Mouse (Mus musculus): Measurements from ENCODE around the gene Fstl3. TPM values are rescaled to one million over a fixed set of nuclear protein-coding genes. Genes with fewer than 3 reads are reported as not detected.
"Not testable (repeated sequence)": the region's sequence is repeated elsewhere in the genome, so short reads cannot be mapped to it uniquely, and the experiment has no call there.

The Fstl3 gene
- polyA plus RNA-seq, 1 experiment from 2014 or later: 3.0 TPM

DNA sequence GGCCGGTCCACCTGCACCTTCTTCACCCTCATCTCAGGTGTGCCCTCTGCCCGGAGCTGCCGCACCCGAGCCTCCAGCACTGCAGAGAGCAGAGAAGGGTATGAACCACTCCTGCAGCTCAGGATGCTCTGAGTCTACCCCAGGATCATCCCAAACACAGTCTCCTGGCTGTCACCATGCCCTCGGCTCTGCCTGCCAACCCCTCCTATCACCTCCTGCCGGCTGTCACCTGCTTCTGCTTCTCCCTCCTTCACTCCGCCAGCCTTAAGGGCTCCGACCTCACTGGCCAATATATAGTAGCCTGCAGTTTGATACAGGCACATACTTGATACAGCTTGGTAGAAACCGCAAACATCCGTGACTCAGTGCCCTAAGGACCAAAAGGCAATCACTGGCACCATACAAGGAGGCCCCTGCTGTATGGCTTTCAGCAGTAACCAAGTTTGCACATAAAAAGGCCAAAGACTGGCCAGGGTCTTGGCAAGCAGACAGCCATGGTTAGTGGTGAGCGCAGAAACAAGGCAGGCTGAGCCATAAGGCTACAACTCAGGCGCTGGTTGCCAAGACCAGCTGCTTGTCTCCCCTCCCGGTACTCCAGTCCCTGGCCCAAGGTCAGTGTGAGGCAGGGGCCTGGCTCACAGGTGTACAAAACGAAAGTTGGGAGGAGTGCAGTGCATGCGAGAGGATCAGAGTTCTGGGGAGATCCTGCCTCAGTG, 33.3 kb upstream of the Fstl3 start:
- Histone ChIP-seq H3K9ac (replicated peaks) (no peak overlapping the region), H3K27me3 (no peaks in the 10 kb centered on the region), H3K36me3 (peaks cover 57% of the 10 kb centered on the region), H3K27ac (no peak overlapping the region), H3K9me3 (peaks cover 24% of the 10 kb centered on the region), H3K4me2 (no peak overlapping the region), H3K4me3 (replicated peaks) (no peak overlapping the region), H3K4me1 (replicated peaks) (peaks cover 6% of the 10 kb centered on the region)
- 93% methylated on average over 15 of the region's 15 CpGs for WGBS
- no peak for ATAC-seq (ENCODE audit: insufficient number of reproducible peaks, insufficient read depth, low FRiP score, low TSS enrichment, low read depth)

GRCm38 (mm10) chr10:79745411-79745810, 31.7 kb upstream of the Fstl3 start:
- Histone ChIP-seq H3K9ac (replicated peaks) (no peak overlapping the region), H3K27ac (no peak overlapping the region), H3K9me3 (peaks cover 8% of the 10 kb centered on the region), H3K4me2 (peak overlapping the region; percentile 58), H3K36me3 (peaks cover 41% of the 10 kb centered on the region), H3K27me3 (no peaks in the 10 kb centered on the region), H3K4me3 (replicated peaks) (peak overlapping the region; percentile 56), H3K4me1 (replicated peaks) (peaks cover 6% of the 10 kb centered on the region)
- 88% methylated on average over 3 of the region's 3 CpGs for WGBS
- ATAC-seq (ENCODE audit: insufficient number of reproducible peaks, insufficient read depth, low FRiP score, low TSS enrichment, low read depth): no peak

GRCm38 (mm10) chr10:79745898-79746773, 30.9 kb upstream of the Fstl3 start, which contains the start of gene Polrmt:
Gene Polrmt, minus strand, starts transcription at chr10:79746581.
- H3K36me3 ChIP-seq: peaks cover 34% of the 10 kb centered on the region
- no peaks in the 10 kb centered on the region for H3K27me3 ChIP-seq
- H3K4me3 ChIP-seq (replicated peaks): peak within 1 kb of the TSS; percentile 56
- peak; percentile 92 for ATAC-seq (ENCODE audit: insufficient number of reproducible peaks, insufficient read depth, low FRiP score, low TSS enrichment, low read depth)
- peaks cover 6% of the 10 kb centered on the region for H3K4me1 ChIP-seq (replicated peaks)
- peak within 1 kb of the TSS; percentile 56 for H3K9ac ChIP-seq (replicated peaks)
- H3K27ac ChIP-seq: no peak within 1 kb of the TSS
- 3% methylated on average over 38 of the region's 38 CpGs for WGBS
- peak within 1 kb of the TSS; percentile 58 for H3K4me2 ChIP-seq
- 0 out of 2 replicates have a peak, but pooled peaks cover 1% of the 10 kb centered on the region for H3K9me3 ChIP-seq

- WGBS: 25% methylated on average over 6 of the region's 6 CpGs
- ATAC-seq (ENCODE audit: insufficient number of reproducible peaks, insufficient read depth, low FRiP score, low TSS enrichment, low read depth): peak; percentile 35; the same call in 1 of the 2 replicates
Measured at GRCm38 (mm10) chr10:79746774-79747151, 30.3 kb upstream of the Fstl3 start.

GRCm38 (mm10) chr10:79748496-79748895, 28.6 kb upstream of the Fstl3 start:
- WGBS: 83% methylated on average over 6 of the region's 6 CpGs
- no peak overlapping the region for H3K9ac ChIP-seq (replicated peaks)
- ATAC-seq (ENCODE audit: insufficient number of reproducible peaks, insufficient read depth, low FRiP score, low TSS enrichment, low read depth): no peak
- H3K27me3 ChIP-seq: no peaks in the 10 kb centered on the region
- H3K9me3 ChIP-seq: no peaks in the 10 kb centered on the region
- peaks cover 11% of the 10 kb centered on the region for H3K36me3 ChIP-seq
- no peak overlapping the region for H3K4me3 ChIP-seq (replicated peaks)
- H3K4me2 ChIP-seq: no peak overlapping the region
- no peak overlapping the region for H3K27ac ChIP-seq
- peaks cover 6% of the 10 kb centered on the region for H3K4me1 ChIP-seq (replicated peaks)

More at GRCm38 (mm10) chr10:79746774-79747151, 30.3 kb upstream of the Fstl3 start:
- Histone ChIP-seq H3K4me3 (replicated peaks) (peak overlapping the region; percentile 56), H3K9ac (replicated peaks) (no peak overlapping the region), H3K4me1 (replicated peaks) (peaks cover 6% of the 10 kb centered on the region), H3K27ac (no peak overlapping the region), H3K4me2 (peak overlapping the region; percentile 58), H3K9me3 (no peaks in the 10 kb centered on the region), H3K36me3 (peaks cover 27% of the 10 kb centered on the region), H3K27me3 (no peaks in the 10 kb centered on the region)

GRCm38 (mm10) chr10:79754856-79755516, 22.1 kb upstream of the Fstl3 start, which contains the start of gene Fgf22:
Gene Fgf22, plus strand, starts transcription at chr10:79755076.
- peak; percentile 76; the same call in 1 of the 2 replicates for ATAC-seq (ENCODE audit: insufficient number of reproducible peaks, insufficient read depth, low FRiP score, low TSS enrichment, low read depth)
- WGBS: 1% methylated on average over 36 of the region's 36 CpGs
- Histone ChIP-seq H3K36me3 (peaks cover 43% of the 10 kb centered on the region), H3K4me3 (replicated peaks) (peak within 1 kb of the TSS; percentile 40), H3K9me3 (no peaks in the 10 kb centered on the region), H3K9ac (replicated peaks) (peak within 1 kb of the TSS; percentile 47), H3K27ac (no peak within 1 kb of the TSS), H3K27me3 (no peaks in the 10 kb centered on the region), H3K4me1 (replicated peaks) (peaks cover 10% of the 10 kb centered on the region), H3K4me2 (peak within 1 kb of the TSS; percentile 81)

DNA sequence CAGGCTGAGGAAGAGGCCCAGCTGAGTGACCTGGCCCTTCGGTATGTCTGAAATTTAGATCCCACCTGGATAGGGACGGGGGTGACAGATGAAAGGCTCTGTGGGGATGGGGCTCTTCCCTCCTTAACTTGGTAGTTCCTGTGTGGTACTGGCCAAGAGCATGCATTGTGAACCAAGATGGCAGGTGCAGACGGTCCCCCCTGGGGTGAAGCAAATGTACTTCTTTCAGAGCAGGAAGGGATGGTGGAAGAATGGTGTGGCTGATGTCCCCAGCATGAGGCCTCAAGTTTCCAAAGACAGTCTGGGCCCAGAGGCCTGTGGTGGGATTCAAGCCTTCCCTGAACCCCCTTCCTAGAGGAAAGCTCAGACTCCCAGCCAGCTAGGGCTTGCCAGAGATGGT, 21.2 kb upstream of the Fstl3 start:
- H3K36me3 ChIP-seq: peaks cover 52% of the 10 kb centered on the region
- no peaks in the 10 kb centered on the region for H3K27me3 ChIP-seq
- no peaks in the 10 kb centered on the region for H3K9me3 ChIP-seq
- no peak overlapping the region for H3K4me3 ChIP-seq (replicated peaks)
- no peak overlapping the region for H3K4me2 ChIP-seq
- H3K4me1 ChIP-seq (replicated peaks): peaks cover 10% of the 10 kb centered on the region
- H3K9ac ChIP-seq (replicated peaks): 0 out of 2 replicates have a peak overlapping the region, but pooled peaks have one; percentile 8
- WGBS: 78% methylated on average over 3 of the region's 3 CpGs
- H3K27ac ChIP-seq: no peak overlapping the region
- no peak for ATAC-seq (ENCODE audit: insufficient number of reproducible peaks, insufficient read depth, low FRiP score, low TSS enrichment, low read depth)

GRCm38 (mm10) chr10:79756660-79757059, 20.4 kb upstream of the Fstl3 start:
- no peak for ATAC-seq (ENCODE audit: insufficient number of reproducible peaks, insufficient read depth, low FRiP score, low TSS enrichment, low read depth)
- H3K9ac ChIP-seq (replicated peaks): no peak overlapping the region

GRCm38 (mm10) chr10:79759675-79760074, 17.4 kb upstream of the Fstl3 start:
- Histone ChIP-seq H3K4me1 (replicated peaks) (peaks cover 15% of the 10 kb centered on the region), H3K36me3 (peaks cover 77% of the 10 kb centered on the region)
- H3K4me2 ChIP-seq; H3K27ac ChIP-seq; H3K27me3 ChIP-seq; H3K9me3 ChIP-seq; H3K4me3 ChIP-seq (replicated peaks); ATAC-seq (ENCODE audit: insufficient number of reproducible peaks, insufficient read depth, low FRiP score, low TSS enrichment, low read depth); H3K9ac ChIP-seq (replicated peaks): not testable (repeated sequence)
- WGBS: 96% methylated on average over 1 of the region's 1 CpGs

More at GRCm38 (mm10) chr10:79756660-79757059, 20.4 kb upstream of the Fstl3 start:
- H3K36me3 ChIP-seq: peaks cover 60% of the 10 kb centered on the region
- H3K4me1 ChIP-seq (replicated peaks): peaks cover 10% of the 10 kb centered on the region
- no peaks in the 10 kb centered on the region for H3K27me3 ChIP-seq
- no peak overlapping the region for H3K4me3 ChIP-seq (replicated peaks)
- H3K27ac ChIP-seq: no peak overlapping the region
- 88% methylated on average over 24 of the region's 24 CpGs for WGBS
- H3K9me3 ChIP-seq: no peaks in the 10 kb centered on the region
- no peak overlapping the region for H3K4me2 ChIP-seq

GRCm38 (mm10) chr10:79760603-79761143, 16.4 kb upstream of the Fstl3 start:
- no peak for ATAC-seq (ENCODE audit: insufficient number of reproducible peaks, insufficient read depth, low FRiP score, low TSS enrichment, low read depth)
- H3K4me2 ChIP-seq: no peak overlapping the region
- no peak overlapping the region for H3K27ac ChIP-seq
- H3K9ac ChIP-seq (replicated peaks): no peak overlapping the region; the same call in 1 of the 2 replicates
- no peaks in the 10 kb centered on the region for H3K9me3 ChIP-seq
- peaks cover 74% of the 10 kb centered on the region for H3K36me3 ChIP-seq
- H3K4me3 ChIP-seq (replicated peaks): no peak overlapping the region
- 93% methylated on average over 11 of the region's 11 CpGs for WGBS
- H3K4me1 ChIP-seq (replicated peaks): peaks cover 16% of the 10 kb centered on the region
- H3K27me3 ChIP-seq: no peaks in the 10 kb centered on the region
